Mouse (Mus musculus) induced T-regulatory cell, adult 2 months (primary cell): ENCODE results near the gene Olig2.

ENCODE experiments used
- DNase-seq: peaks from one replicate; pipeline ENCODE4 v3.0.0-alpha.2; 2012; ENCODE audit warnings: low read depth

The Olig2 gene

GRCm38 (mm10) chr16:91225233-91226037, at the start of gene Olig2:
Gene Olig2 (plus strand): TSS chr16:91225457.
- DNase-seq = peak; percentile 24

DNA sequence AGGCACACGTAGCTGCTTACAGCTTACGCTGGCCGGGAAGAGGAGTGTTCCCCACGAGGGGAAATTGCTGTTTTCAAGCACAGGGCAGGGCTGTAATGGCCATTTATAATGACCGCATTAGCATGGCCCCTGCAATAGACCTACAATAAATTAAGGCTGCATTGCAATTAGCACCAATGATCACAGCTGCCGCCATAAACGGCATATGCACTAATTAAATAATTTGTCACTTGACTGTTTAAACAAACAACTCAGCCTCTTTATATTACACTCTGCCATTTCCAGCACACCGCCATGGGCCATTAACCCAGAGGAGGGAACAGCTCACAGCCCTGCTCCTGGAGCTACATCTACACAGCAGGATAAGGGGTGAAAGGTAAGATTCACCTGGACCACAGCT, 49.4 kb upstream of the Olig2 start:
- no peak for DNase-seq

DNA sequence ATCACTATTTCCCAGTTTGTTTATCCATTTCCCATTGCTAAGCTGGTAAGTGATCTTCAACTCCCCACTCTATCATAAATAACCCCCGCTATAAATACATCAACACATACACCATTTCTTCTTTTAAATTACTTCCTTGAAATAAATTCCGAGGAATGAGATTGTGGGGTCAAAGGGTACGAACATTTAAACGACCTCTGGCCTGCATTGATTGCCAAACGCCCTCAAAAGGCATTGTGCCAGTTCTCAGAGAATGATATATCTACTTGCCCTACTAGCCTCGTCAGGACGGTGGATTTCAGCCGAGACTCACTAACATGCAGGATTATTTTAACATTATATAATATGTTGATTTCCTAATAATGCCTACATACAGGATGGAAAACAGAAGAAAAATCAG, 38.2 kb upstream of the Olig2 start:
- no peak for DNase-seq

DNA sequence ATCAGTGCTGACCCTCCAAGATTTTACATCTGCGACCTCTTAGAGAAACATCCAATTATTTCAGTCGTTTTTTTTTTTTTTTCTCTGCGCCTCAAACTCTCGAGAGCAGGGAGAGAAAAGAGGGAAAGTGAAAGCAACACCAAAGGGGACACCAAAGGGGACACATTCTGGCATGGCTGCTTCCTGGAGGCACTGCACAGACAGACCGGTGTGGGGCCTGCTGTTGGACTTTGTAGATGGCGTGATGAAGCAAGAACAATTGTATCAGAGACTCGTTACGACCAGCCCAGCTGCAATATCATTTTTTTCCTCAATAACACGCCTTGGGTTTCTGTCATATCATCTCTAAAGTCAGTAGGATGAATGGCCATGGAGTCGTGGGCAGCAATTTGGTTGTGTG, 37.6 kb upstream of the Olig2 start:
- DNase-seq = no peak

- no peak for DNase-seq
These were observed 37.0 kb upstream of the Olig2 start for GRCm38 (mm10) chr16:91188304-91188703.

DNA sequence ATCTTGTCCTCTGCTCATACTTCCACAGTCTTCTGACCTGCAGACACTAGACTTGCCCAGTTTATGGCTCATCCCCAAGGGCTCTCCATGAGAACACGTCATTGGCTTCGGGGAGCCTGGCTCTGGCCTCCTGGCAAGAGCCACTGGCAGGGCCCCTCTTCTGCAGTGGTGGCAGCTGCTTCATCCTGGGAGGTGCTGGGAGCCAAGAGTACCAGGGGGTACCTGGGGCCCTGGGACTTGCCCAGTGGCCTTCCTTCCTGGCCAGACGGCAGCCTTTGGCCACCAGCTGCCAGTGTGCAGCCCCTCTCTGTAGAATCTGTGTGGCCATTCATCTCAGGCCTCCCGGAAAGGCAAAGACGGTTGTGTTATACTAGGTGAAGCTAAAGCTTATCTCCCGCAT, 34.0 kb upstream of the Olig2 start:
- DNase-seq = no peak

DNA sequence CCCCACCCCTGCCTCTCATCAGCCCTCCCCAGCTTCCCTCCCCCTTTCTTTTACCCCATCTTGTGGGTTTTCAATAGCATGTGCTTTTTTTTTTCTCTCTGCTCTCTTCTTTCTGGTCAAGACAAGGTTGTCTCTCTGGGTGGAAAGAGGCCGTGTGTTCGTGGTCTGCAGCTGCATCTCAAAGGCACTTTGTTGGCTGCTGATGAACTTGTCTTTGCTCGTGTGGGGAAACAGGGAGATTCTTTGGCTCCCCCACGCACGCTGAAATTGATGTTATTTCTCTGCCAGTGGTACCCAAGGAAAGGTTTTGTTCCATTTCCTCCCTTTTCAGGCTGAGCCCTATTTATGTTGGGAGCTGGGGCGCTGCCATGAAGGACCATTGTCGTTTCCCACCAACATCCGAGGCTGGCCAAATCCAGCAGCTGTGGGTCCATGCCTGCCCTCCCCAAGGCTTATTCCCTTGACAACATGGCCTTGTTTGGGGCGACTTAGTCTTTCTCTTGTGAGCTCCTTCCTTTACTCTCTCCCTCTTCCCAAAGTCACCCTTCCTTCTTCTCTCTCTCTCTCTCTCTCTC, 33.5 kb upstream of the Olig2 start:
- no peak for DNase-seq

- DNase-seq = no peak
These were observed 32.4 kb upstream of the Olig2 start for GRCm38 (mm10) chr16:91192672-91193354.

- DNase-seq = no peak
These were observed 25.4 kb upstream of the Olig2 start for GRCm38 (mm10) chr16:91199815-91200214.

DNA sequence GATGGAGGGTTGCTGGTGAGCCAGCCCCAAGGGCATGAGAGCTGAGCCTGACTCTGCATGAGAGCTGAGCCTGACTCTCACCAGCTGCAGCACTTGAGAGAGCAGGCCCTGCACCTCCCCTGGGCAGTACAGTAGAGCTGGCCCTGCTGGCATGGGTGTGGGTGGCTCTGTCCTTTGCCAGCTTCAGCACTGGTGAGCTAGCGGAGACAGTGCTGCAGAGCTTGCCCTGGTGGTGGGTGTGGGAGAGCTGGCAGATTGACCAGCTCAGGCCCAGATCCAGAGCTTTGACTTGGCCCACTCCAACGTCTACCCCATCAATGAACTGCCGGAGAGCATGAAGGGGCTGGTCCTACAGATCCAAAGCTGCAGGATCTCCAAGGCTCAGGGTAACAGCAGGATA, 22.3 kb upstream of the Olig2 start:
- no peak for DNase-seq

- DNase-seq = no peak
These were observed 18.9 kb upstream of the Olig2 start for GRCm38 (mm10) chr16:91206371-91206770.

DNA sequence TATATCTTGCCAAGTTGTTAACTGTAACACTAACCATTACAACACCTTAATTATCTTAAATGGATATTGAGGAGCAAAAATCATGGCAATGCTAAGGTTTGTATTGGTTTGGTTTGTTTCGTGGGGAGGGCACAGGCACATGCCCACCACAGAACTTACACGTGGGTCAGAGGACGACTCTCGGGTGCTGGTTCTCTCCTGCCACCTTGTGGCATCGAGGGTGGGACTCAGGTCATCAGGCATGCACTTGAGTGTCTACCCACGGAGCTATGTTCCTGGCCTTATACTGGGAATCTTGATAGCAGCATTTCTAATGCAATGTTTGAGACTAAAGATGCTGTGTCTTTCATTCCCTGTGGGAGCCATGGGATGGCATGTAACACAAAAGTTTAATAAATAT, 8.2 kb upstream of the Olig2 start:
- no peak for DNase-seq

- DNase-seq = peak; percentile 22
These were observed 7.3 kb upstream of the Olig2 start for GRCm38 (mm10) chr16:91217948-91218347.

DNA sequence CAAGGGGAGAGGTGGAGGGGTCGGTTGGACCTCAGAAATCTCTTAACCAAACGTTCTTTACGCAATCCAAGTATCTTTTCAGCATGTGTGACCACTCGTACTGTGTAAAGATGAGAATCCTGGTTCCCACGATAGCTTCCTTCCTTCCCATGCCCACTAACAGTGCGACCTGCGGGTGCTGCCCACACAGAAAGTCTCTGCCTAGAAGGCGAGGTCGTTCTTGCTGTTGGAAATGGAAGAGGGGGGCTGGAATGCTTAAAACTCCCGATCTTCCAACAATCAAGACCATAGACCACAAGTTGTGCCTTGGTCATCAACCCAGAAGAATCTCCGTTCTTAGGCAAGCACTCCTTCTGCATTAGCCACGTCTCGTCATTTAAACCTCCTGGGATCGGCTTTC, 6.0 kb upstream of the Olig2 start:
- no peak for DNase-seq

DNA sequence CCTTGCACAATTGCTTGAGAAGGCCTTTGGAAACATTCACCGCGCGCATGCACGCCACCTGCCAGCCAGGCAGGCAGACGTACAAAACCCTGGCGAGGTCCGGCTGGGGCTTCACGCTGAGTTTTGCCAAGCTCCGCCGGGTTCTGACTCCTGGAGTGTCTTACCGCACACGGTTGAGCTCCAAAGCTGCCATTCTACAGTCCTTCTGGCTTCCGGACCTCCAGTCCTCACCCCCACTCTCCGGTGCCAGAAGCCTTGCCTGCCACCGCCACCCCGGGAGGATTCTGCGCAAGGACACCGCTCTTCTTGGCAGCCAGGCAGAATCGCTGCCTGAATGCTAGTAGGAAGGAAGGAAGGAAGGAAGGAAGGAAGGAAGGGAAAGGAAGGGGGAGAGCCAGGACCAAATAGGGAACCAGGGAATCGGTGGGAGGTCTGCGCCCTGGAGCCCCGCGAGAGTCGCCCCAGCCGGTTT, 3.0 kb upstream of the Olig2 start:
- no peak for DNase-seq

- no peak for DNase-seq
These were observed 2.5 kb upstream of the Olig2 start for GRCm38 (mm10) chr16:91222643-91223271.

- DNase-seq = no peak
These were observed 1.8 kb upstream of the Olig2 start for GRCm38 (mm10) chr16:91223327-91224067.

DNA sequence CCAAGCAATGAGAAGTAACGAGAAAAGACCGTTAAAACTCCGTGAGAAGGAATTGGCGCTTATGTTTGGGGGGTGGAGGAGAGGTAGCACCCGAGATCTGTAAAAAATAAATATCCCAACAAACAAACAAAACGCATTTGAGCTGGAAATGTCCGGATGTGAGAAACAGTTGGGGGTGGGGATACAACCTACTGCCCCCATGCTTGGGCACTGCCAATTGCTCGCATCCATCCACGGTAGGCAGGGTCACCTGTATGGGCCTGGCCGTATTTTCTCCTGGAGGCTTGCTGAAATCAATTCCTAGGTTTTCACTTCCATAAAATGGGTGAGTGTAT, 1.2 kb upstream of the Olig2 start:
- DNase-seq = no peak

- DNase-seq = peak; percentile 28
These were observed 600 bp upstream of the Olig2 start for GRCm38 (mm10) chr16:91224481-91225232.

DNA sequence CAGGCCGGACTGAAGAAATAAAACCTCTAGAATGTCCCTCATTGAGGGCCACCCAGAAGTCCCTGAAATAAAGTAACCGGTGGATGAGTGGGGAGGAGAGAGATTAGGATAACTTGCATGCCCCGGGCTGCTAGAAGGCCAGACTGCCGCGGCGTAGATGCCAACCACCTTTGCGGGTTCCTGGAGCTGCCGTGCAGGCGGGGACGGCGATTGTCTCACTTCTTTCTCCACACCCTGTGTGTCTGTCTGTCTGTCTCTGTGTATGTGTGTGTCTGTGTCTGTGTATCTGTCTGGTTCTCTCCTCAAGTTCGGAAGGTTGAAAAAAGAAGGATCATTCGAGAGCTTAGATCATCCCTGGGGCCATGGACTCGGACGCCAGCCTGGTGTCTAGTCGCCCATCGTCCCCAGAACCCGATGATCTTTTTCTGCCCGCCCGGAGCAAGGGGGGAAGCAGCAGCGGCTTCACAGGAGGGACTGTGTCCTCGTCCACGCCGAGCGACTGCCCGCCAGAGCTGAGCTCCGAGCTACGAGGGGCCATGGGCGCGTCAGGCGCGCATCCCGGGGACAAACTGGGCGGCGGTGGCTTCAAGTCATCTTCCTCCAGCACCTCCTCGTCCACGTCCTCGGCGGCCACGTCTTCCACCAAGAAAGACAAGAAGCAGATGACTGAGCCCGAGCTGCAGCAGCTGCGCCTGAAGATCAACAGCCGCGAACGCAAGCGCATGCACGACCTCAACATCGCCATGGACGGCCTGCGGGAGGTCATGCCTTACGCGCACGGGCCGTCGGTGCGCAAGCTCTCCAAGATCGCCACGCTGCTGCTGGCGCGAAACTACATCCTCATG, 1.0 kb downstream of the Olig2 start:
- DNase-seq = peak; percentile 11
